Mouse (Mus musculus) activated CD4-positive, CD25-positive, alpha-beta regulatory T cell, adult 4 months (primary cell): ENCODE measurements around the gene Wdr61. TPM values are rescaled to one million over a fixed set of nuclear protein-coding genes. Genes with fewer than 3 reads are reported as not detected.
"Not testable (repeated sequence)": the region's sequence is repeated elsewhere in the genome, so short reads cannot be mapped to it uniquely, and the experiment has no call there.

ENCODE experiments used
- ATAC-seq: one replicate; pipeline ENCODE4 v1.8.0; 2017
- polyA plus RNA-seq, 2 experiments: library from polyadenylated mRNA; unstranded; fragments of 100-300 nt; shearing (Covaris generic); gene quantifications; one replicate each; pipeline ENCODE4 v1.2.1; 2017

The Wdr61 gene
- polyA plus RNA-seq, 2 experiments from 2014 or later: 123 to 134 TPM

DNA sequence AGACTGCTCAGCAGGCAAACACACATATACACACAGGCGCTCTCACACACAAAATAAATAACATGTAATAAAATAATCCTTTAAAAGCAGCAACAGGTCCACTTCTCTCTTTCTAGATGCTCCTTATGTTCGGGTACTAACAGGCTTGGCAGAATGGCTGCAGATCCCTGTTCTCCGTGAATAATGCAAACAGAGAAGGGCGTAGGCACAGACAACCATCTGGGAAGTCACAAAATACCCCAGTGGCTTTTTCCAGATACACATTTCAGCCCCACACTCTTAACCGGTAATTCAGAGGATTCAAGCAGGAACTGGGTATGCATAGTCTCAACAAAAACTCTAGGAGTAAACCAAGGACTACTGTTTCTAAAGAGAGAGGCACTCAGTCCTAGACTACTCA, 8.0 kb downstream of the Wdr61 start:
- no peak for ATAC-seq

DNA sequence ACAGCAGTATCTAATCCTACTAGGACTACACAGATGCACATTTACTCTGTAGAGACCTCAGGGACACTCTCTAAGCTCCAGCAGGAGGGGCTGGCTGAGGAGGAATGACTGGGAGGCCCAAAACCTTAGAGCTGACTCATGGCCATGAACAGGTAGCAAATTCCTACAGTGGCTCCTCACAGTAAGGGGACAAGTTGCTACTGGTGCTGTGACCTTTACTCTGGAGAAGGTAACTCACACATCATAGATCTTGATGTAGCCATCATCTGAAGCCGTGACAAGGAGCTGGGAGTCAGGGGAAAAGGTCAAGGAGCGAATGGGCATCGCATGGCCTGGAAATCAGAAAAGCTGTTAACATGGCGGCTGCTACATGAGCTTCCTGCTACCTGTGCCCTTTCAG, 11.7 kb downstream of the Wdr61 start:
- ATAC-seq: no peak

DNA sequence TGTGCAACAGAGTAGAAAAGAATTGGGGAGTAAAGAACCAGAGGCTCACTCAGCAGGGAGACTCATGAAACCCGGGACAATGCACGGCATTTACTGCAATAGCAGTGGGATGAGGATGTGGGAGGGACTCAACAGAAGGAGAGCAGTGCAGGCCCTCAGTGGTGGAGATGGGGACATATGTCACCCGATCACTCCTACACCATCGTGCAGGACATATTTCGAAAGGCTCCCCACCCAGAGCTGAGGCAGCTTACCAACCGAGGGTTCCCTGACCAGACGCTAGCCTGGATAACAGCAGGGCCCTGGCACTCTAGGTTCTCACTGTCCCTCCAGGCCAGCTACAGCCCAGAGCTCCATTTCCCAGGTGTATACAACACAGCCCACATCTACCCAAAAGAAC, 12.2 kb downstream of the Wdr61 start:
- no peak for ATAC-seq

DNA sequence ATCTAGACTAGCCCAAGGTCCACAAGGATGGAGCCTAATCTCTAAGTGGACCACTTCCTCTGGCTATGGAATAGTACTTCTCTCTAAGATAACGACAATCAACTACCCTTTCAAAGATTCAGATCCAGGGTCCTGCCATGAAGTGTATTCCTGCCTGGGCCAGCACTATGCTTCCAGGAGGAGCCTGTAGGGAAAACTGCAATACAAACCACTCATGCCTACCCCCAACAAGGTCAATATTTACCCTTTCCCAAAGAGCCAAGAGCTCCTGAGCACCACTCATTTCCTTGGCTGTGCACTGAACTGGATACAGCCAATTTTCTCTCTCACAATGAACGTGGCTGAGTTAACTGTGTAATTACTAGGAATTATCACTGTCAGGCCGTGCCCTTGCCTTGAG, 16.8 kb downstream of the Wdr61 start:
- ATAC-seq: no peak

DNA sequence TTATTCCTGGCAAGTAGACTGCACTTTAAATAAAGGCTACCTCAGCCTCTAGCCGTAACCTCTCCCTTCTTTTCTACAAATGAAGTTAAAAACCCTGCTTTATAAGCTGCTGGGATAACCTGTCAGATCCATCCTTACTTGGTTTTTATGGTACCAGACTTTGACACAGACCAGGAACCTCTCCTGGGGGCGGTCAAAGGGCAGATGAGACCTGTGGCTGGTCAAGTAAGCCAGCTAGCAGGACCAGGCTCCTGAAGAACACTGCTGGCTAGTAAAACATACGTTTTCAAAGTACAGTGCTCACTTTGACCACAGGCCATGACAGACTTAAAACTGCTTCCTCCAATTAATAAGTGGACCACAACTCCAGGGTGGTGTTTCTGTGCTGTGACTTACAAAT, 18.5 kb downstream of the Wdr61 start:
- no peak for ATAC-seq

DNA sequence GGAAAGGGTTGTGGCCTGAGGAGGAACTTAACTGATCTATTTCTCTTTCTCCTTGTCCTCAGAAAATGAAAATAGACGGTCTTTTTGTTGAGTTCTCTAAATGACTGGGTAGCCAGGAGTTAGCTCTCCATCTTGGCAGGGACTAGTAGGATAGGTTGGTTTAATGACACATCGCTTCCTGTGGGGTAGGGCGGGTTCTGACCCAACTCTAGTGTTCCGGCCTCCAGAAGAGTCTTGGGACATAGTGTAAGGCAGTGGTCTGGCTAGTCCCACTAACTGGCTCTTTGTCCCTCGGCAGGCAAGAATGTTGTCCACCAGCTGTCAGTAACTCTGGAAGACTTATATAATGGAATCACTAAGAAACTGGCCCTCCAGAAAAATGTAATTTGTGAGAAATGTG, 26.2 kb downstream of the Wdr61 start:
- ATAC-seq: no peak

DNA sequence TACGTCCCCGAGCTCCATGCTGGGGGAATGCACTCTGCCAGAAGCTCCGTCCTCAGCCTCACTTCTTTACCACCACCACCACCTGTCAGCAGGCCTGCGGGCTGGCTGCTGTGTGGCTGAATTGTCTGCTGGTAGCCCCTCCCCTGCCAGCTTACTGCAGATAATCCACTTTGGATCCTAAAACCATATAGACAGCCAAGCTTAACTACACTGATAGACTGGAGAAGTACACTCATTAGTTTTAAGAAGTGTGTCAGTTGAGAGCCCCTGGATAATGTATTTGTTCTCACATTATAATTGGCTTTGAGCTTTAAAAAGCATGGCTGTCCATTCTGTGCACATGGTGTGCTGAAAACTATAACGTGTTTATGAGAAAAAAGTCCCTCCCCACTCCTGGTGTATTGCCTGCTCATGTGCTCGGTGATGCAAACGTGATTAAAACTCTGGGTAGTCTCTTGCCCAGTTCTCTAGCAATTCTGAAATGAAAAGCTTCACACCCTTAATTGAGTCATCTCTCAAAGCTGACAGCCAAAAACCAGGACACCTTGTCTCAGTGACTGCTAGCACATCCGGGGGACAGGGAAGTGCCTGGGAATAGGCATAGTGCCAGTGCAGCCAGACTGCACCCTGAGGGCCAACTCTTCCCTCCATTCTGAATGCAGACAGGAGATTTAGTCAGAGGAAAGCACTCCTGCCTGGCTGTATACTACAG, 26.9 kb downstream of the Wdr61 start:
- ATAC-seq: no peak

DNA sequence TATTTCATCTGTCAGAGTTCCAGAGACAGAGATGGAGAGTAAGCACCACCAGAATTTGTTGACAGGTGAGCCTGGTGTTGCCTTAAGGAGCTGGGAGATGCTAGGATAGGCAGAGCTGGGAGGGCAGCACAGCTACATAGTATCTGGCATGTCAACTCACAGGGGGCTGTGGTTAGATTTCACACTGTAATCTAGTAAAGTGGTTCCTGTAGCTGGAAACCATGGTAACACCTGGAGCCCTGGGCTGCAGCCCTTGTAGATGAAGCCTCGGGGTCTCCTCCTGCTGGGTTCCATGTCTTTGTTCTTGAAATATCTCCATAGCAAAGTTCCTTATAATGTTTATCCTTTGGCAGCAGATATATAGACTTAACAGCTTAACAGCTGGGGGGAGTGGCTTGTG, 28.8 kb downstream of the Wdr61 start:
- ATAC-seq: no peak

DNA sequence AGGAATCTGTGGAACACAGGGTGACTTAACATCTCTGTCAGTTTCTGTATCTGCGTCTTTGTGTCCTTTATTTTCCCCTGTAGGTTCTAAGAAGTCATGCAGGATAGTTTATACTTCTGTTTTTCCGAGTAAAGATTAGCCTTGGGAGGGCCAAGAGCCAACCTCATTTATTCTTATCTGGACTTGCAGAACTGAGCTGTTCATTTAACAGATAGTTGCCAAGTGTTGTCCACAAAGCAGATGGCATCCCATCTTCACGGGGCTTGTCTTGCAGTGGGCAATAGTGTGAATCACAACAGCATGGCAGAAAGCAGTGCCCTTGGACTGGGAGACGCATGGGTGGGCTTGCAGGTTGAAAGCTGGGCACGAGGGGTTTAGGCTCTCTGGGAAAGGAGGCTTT, 30.0 kb downstream of the Wdr61 start:
- no peak for ATAC-seq

DNA sequence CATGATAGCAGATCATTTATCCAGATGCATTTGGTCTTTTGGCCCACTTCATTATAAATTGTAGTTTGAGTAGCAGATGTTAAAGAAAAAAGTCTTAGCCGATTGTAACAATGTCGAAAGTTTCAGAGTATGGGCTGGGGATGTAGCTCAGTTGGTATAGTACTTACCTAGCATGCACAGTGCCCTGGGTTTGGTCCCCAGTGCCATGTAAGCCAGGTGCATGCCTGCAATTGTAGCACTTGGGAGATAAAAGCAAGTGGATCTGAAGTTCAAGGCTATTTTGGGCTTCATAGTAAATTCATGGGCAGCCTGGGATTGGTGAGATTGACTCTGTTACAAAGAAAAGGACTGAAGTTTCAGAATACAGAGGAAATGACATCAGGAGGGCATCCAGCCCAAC, 31.7 kb downstream of the Wdr61 start:
- no peak for ATAC-seq

DNA sequence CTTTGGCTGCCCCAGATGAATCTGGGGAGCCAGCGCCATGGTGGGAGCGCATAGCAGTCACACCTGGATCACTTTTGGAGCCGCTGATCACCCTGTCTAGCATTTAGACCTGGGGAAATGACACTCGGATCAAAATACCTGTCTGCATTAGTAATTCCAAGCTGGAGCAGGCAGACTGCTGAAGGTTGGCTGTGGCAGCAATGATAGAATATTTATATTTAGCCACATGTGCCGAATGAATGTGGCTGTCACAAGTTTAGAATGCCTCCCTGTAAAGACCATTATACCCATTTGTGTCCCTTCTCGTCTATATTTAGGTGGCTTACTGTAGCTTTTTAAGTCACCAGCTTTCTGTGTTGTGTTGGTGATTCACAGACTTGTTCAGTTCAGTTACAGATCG, 33.6 kb downstream of the Wdr61 start:
- no peak for ATAC-seq

DNA sequence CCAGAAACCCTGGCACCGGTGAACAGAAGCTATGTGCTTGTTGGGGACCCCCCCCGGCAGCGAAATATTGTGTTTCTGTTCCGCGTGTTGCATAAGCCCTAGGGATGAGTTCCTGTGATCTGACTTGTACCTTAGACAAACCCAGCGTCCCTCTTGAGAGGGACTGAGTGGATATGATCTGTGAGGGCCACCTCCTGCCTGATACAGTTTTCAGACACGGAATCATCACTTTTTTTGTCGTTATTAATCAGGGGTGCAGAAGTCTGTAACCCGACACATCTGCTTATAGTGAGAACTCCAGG, 34.2 kb downstream of the Wdr61 start:
- ATAC-seq: no peak

DNA sequence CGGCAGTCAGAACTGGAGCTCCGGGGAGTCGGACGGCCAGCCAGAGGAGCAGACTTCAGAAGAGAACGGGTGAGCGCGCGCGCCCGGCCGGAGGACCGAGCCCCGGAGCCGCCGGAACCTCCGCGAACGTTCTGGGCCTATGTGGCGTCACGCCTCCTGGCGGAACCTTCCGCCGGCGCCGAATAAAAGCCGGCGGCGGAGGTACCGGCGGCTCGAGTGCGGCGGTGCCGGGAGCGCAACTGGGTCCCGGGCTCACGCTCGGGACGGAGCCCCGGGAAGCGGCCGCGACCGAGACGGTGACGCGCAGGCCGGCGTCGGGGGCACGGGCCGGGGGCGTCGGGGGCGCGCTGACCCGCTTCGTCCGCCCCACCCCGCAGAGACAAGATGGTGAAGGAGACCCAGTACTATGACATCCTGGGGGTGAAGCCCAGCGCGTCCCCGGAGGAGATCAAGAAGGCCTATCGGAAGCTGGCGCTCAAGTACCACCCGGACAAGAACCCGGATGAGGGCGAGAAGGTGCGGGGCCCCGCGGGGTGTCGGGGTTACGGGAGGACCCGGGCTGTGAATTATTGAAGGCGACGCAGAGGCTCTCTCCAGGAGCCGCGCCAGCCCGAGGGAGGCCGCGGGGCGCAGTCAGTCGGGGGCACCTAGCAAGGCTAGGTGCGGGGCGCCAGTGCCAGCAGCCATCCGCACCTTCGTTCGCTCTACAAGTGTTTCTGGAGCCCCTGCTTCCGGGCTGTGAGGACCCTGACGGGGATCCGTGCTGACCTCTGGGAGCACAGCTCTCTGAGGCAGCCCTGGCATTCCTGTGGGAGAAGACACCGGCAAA, 34.8 kb downstream of the Wdr61 start:
- ATAC-seq: peak; percentile 80

DNA sequence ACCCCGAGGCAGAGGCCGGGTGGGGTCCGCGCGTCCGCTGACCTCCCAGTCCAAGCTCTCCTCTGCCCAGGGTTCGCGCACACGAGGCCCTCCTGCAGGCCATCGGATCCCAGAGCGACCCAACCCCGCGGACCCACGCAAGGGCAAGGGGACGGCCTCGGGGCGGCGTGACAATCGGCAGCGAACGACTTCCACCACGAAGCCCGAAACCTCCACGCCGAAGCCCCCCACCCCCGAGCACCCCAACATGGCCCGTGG, 35.3 kb downstream of the Wdr61 start:
- no peak for ATAC-seq

DNA sequence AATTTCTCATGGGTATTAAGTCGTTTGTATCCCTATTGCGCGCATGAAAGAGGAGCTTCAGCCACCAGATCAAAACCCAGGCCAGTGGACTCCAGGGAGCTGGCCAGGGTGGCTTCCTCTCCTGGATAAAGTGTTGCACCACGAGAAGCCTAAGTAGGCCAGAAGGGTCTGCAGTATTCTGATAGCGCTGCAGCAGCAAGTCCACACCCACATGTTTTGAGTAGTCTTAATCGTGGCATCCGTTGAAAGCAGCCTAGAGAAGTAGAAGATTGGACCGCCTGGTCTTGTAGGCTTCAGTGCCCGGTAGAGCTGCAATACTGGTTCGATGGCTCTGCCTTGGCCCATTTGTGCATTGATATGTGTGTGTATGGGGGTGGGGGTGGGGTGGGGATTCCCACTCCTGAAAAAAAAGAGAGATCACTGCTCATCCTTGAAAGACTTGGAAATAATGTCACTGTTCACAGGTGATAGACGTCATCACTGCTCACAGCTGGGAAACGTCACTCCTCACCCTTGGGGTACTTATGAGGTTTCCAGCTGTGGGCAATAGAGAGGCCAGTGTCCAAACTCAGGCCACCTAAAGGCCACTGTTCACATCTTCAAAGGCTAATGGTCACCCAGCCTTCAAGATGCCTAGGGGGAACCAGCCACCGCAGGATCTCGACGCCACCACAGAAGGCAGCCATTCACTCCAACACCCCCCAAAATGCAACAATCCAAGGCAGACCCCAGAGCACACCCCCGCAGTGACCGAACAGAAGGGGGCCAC, 35.8 kb downstream of the Wdr61 start, which contains the start of gene Dnaja4:
Dnaja4 (plus strand) TSS at position 556 of the 769 bp plus-strand sequence.
- ATAC-seq: no peak

DNA sequence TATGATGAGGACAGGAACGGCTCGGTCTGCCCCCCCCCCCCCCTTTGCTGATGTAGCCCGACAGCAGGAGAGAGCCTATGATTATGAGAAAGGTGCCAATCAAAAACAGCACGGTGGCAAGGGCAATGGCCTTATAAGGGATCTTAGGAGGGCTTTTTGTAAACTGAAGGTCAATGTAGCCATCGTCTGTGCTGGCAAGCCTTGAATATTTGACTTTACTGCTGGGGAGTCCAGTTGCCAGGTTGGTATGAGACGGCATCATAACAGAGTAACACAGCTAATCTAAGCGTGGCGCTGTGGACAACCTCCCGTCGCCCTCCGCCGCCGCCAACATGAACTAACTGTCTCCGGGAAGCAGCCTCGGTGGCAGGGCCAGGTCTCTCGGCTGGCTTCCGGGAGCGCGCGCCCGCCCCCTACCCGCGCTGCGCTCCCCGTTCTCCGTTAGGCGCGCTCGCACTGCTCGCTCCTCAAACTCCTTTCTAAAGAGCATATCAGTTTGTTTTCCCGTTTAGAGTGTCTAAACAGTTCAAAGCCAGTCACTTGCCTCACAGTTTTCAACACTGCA, 43.0 kb downstream of the Wdr61 start:
- peak; percentile 85 for ATAC-seq

DNA sequence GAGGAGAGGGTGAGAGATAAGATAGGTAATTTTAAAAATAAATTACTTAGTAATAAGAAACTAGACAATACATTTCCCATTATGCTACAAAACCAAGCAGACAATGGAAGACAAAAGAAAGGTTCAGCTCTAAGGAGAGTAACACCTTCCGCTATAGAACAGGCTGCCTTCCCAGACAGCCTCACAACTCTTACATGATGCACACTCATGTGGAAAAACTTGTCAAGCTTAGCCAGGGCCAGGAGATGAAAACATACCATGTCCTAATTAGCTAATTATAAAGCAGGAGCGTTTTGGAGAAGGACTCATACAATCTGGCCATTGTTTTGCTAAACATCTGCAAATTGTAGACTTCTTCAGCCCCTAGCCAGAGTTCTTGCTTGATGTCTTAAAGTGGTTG, 43.6 kb downstream of the Wdr61 start:
- ATAC-seq: not testable (repeated sequence)

DNA sequence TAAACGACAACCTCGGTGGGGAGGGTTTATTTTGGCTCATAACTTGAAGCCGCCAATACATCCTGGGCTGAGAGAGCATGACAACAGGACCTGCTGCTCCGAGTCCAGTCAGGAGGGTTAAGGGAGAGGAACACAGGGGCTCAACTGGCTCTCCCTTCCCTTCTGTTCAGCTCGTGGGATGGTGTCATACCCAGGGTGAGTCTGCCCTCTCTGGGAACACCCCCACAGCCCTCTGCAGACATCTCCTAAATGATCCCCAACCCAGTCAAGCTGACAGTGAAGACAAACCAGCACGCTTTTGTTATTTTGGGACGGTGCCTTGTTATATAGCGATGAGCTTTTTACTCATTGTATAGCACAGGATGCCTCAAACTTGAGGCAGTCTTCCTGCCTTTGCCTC, 44.9 kb downstream of the Wdr61 start:
- no peak for ATAC-seq

DNA sequence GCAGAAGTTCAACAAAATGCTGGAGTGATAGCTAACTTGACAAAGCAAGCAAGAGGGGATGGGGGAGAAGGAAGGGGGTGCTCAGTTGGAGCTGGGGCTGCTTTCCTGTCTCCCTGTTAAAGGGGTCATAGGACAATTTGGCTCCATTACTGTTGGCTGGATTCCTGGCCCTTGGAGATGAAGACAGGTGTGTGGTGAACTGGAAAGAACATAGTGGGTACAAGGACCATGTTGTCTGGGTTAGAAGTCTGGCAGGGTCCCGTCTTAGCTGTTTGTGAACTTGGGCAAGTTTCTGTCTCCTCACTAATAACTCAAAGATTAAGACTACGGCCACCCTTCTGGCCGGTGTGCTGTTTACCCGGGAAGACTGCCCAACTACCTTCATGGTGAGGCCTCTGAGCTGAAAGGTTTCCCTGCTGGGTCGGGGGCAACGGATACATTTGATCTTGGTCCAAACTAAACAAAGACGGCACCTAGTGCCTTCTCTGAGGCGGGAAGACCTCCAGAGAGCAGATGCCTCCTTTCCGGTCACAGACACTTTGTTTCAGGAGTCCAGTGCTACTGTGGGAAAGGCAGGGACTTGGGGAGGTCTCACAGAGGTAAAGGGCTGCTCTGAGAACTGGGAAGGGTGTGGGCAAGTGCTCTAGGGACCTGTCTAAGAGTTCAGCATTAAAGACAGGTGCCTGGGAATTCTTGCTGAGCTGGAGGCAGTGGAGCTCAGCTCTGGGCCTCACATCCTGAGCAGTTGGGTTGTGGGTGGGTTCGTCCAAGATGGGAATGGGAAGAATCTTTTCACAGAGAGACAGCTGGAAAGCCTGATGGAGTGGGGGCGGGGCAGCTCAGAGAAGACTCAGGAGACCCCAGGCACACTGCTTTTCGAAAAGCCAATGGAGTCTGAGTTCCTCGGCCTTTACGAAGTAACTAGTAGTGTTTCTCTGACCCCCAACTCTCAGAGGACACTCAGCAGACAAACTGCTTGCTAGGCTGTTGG, 46.8 kb downstream of the Wdr61 start:
- no peak for ATAC-seq

DNA sequence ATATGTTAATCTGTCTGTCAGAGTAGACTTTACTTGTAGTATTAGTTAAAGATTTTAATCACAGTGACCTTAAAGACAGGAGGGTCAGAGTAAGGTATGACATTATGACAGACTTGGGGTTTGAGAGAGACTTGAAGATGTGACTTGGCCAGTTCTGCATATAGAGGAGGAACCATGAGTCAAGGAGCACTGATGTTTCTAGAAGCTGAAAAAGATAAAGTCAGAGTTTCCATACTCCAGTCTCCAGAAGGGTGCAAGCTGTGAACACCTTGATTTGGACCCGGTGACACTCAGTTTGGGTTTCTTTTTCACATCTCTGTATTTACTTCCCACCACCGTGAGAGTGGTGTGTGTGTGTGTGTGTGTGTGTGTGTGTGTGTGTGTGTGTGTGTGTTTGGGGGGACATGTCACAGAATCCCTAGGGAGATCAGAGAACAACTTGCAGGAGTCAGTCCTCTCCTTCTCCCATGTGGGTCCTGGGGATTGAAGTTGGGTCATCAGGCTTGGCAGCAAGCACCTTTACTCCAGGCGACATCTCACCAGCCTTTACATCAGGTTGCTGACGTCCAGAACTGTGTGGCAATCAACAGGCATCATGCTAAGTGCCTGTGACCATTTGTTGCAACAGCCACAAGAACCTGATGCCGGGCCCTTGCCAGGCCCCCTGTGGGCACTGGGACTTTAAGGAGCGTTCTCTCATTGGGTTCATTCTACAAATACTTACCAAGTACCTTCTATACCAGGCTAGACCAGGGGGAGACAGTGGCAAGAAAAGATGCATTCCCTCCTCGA, 50.3 kb downstream of the Wdr61 start:
- ATAC-seq: no peak

DNA sequence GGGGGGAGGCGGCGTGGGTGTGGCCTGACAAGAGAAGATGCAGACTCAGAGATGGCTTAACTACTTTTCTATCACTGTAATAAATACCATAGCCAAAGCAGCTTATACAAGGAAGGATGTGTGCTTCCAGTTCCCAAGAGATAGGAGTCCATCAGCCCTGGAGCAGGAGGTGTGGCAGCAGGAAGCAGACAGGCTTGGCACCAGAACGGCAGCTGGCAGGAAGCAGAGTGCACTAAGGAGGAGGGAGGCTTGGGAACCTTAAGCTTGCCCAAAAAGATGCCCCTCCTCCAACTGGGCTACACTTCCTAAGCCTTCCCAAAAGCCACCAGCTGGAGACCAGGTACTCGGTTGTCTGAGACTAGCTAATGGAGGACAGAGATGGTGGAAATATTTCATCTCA, 51.5 kb downstream of the Wdr61 start:
- ATAC-seq: no peak
